Mouse (Mus musculus) stomach, embryonic 14.5 days (tissue): Measurements from ENCODE around the gene Gm21985. TPM values are rescaled to one million over a fixed set of nuclear protein-coding genes. Genes with fewer than 3 reads are reported as not detected.

Experiments
- polyA plus RNA-seq: library from polyadenylated mRNA; unstranded; fragments of >200 nt; fragmentation: Nextera tagmentation; extraction: Ambion mirVana; gene quantifications from 2 replicates; pipeline ENCODE4 v1.2.1, GENCODE M21; 2014

The Gm21985 gene
- polyA plus RNA-seq, 1 experiment from 2014 or later, result not detected

Other genes with a start within 250 kb of the Gm21985 start
- not detected in 2 replicates for gene Olfr1311, start 241.9 kb upstream of the Gm21985 start, polyA plus RNA-seq
- gene Olfr1312, start 216.1 kb upstream of the Gm21985 start, polyA plus RNA-seq, result not detected in 2 replicates
- not detected in 2 replicates for gene Olfr1313, start 188.5 kb upstream of the Gm21985 start, polyA plus RNA-seq
- not detected in 2 replicates for gene Olfr1314, start 169.5 kb upstream of the Gm21985 start, polyA plus RNA-seq
- not detected in 2 replicates for gene Olfr1315-ps1, start 150.9 kb upstream of the Gm21985 start, polyA plus RNA-seq
- gene Olfr1316, start 131.3 kb upstream of the Gm21985 start, polyA plus RNA-seq, result not detected in 2 replicates
- not detected in 2 replicates for gene Olfr1317, start 126.0 kb upstream of the Gm21985 start, polyA plus RNA-seq
- not detected in 2 replicates for gene Olfr1318, start 112.1 kb upstream of the Gm21985 start, polyA plus RNA-seq
- gene Lpcat4, start 26.8 kb upstream of the Gm21985 start, polyA plus RNA-seq, result 23.0 and 26.4 TPM in 2 replicates
- gene Nutm1, start 7.0 kb upstream of the Gm21985 start, polyA plus RNA-seq, result not detected in 2 replicates
- gene Nop10, start 4.4 kb upstream of the Gm21985 start, polyA plus RNA-seq, result 197 and 199 TPM in 2 replicates
- gene Slc12a6, start 489 bp upstream of the Gm21985 start, polyA plus RNA-seq, result 18.9 and 19.9 TPM in 2 replicates
- gene Emc4, start 101.7 kb downstream of the Gm21985 start, polyA plus RNA-seq, result 90.8 and 98.1 TPM in 2 replicates
- 47.7 and 49.3 TPM in 2 replicates for gene Katnbl1, start 112.9 kb downstream of the Gm21985 start, polyA plus RNA-seq
- gene Emc7, start 188.7 kb downstream of the Gm21985 start, polyA plus RNA-seq, result 17.5 and 19.4 TPM in 2 replicates
- gene Chrm5, start 214.5 kb downstream of the Gm21985 start, polyA plus RNA-seq, result 0.36 TPM in 1 of 2 replicates, not detected in the other
- gene Aven, start 226.7 kb downstream of the Gm21985 start, polyA plus RNA-seq, result 7.1 and 8.0 TPM in 2 replicates